Mouse (Mus musculus) NIH3T3 (cell line): ENCODE measurements around the gene Avil.

Experiments
- DNase-seq: peaks from one replicate; pipeline ENCODE4 v3.0.0-alpha.2; 2012; ENCODE audit warnings: low read depth

The Avil gene

GRCm38 (mm10) chr10:126980933-126981530 lies 19.5 kb upstream of the Avil start:
- DNase-seq = peak; percentile 33

DNA sequence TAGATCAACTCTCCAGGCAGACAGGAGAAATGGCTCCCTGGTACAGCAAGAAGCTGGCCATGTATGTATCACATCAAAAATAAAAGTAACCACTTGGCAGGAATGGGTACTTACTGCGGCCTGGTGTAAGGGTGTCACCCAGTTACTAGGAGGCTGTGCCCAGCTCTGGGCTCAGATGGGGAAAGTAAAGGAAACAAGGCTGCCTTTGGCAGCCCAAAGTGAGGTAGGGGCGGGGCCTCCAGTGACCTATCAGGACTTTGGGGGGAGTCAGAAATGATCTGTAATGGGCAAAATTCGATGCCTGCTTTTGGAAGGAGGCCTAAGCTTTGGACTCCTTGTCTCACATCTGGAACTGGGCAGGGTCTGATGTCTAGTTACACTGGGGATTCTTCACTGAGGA lies 18.8 kb upstream of the Avil start:
- peak; percentile 73 for DNase-seq

GRCm38 (mm10) chr10:126983193-126983725 lies 17.2 kb upstream of the Avil start:
- DNase-seq = no peak

GRCm38 (mm10) chr10:126984189-126985004 lies 16.1 kb upstream of the Avil start:
- peak; percentile 54 for DNase-seq

- no peak for DNase-seq
Observed at GRCm38 (mm10) chr10:126985127-126985526, 15.4 kb upstream of the Avil start.

GRCm38 (mm10) chr10:126985579-126985978 lies 14.9 kb upstream of the Avil start:
- no peak for DNase-seq

DNA sequence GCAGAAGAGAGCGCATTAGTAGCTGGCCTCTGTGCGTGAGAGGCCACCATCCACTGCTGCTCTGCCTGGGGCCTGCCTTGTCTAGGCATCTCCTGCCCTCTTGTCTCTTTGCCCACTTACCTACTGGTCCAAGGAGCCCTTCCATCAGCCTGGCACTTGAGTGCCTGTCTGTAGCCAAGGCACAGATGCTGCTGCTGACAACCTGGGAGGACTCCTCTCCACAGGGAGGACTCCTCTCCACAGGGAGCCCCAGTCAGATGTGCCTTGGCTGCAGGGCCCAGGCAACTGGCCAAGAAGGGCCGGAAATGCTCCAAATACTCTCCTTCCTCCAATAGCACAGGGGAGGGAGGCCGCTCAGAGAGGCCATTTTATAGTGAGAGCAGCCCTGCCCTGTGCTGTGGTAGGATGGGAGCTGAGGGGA lies 14.0 kb upstream of the Avil start:
- DNase-seq = peak; percentile 75

DNA sequence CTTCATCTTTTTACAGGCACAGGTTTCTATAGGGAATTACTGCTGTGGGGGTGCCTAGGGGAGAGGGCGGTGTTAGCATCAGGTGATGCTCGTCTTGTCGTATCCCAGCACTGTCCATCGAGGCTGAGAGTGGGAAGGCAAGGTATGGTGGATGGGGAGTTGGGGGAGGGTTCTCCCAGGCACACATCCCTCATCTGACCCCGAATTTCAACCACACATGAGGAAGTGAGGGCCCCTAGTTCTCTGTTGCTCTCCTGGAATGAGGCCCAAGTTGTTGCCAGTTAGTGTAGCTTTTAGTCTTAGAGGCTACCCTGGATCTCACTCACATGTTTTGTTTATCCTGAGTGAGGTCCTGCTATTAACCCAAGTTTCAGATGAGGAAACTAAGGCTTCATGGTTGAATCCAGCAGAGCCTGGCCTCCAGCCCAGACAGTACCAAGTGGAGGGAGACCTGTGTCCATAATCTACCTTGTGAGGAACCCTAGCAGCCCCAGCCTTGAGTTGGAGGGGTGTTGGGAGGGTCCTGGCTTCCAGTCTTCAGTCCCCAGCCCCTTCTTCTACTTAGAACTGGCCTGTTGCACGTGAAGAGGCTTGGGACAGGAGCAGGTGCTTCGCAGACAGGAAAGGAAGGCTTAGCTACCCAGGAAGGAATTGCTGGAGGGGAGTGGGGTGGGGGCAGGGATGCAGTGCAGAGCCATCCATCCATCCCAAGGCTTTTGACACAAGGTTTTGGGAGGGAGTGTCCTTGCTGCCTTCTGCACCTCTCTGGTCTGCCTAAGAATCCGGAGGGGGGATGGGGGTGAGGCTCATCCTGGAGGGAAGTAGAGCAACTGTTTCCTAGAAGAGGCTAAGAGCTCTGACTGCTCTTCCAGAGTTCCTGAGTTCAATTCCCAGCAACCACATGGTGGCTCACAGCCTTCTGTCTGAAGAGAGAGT lies 13.1 kb upstream of the Avil start:
- no peak for DNase-seq

DNA sequence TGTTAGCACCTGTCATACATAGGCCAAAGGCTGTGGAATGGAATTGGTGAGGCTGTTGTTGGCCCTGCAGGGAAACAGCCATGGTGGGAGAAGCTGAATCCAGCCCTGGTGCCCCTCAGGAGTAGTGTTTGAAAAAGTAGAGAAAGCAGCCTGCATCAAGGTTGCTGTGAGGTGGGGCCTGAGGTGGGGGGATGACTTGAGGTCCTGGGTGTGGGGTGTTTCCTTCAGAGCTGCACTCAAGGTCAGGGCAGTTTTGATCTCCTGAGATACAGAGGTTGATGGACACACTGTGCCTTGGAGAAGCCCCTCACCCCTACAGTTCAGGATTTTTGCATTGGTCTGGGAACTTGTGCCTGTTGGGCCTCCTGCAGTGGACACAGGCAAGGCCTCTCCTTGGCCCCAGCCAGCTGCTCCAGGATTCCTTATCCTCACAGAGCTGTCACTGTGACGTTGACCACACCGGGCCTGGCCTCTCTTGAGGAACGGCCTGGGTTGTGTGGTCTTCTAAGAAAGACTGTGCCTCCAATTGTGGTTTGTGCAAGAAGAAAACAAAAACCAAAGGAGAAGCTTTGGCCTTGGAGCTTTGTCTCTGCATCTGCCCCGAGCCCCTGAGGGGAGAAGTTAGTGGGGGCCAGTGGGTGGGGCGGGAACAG lies 11.9 kb upstream of the Avil start:
- no peak for DNase-seq

GRCm38 (mm10) chr10:126990313-126991056 lies 10.0 kb upstream of the Avil start:
- peak; percentile 89 for DNase-seq

DNA sequence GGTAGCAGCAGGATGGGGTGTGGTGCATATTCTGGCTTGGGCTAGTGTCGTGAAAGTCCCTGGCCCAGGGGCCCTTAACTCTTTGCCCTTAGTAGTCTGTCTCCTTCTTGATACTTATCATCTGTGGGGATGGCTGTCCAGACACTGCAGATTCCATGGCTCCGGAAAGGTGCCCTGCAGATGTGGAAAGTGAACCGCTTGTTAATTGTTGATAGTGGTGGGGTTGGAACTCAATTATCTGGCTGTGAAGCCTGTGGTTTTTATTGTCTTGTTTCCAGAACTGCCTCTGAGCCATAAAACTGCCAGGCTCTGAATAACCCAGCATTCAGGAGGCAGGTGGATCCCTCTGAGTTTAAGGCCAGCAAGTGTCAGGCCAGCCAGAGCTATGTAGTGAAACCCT lies 8.8 kb upstream of the Avil start:
- DNase-seq = no peak

DNA sequence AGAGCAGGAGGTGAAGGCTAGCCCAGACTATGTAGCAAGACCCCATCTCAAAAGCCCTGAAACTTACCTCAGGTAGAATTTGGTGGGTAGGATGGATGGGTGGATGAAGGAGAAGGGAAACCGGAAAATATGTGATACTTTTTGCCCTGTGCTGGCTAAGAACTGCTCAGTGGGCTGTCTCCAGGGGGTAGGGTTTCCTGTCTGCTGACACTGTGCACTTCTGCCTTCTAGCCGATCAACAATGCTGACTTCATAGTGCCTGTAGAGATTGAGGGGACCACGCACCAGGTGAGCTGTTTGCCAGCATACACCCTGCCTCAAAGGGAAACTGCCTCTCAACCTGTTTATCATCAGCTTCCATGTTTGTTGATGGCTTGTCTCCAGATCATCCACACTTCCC lies 6.9 kb upstream of the Avil start:
- no peak for DNase-seq

- DNase-seq = peak; percentile 53
Observed at GRCm38 (mm10) chr10:126997340-126998113, 3.0 kb upstream of the Avil start.

DNA sequence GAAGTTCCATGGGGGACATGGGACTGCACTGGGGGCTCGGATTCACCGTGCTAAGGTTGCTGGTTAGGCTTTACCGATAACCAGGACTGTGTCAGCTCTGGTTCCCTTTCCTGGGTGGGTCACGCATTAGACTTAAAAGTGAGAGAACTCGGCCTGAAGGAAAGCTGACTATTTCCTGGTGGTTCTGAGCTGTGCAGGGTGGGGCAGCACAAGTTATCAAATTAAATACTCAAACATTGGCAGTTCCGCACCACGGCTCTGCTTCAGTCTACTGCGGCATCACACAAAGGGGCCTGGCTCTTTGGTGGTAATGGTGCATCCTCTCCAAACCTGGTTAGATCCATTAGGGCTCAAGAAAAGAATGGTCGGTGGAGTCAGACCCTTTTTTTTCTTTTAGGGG lies 788 bp downstream of the Avil start:
- DNase-seq = no peak

DNA sequence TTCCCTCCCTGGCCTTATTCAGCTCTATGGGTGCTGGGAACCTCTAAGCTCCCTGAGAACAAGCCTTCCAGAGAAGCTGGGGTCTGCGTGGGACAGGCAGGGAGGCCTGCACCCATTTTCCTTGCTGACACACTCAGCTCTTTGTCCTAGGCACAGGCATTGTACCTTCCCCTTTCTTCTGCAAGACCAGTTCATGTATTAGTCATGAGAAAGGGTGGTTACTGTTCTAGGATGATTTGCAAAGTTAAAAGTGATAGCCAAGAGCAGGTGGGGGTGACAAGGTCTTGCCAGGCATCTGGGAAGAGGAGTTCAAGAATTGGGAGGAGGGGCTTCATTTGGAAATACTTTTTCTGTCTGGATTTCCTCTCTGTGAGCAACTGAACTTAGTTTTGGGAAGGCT lies 1.5 kb downstream of the Avil start:
- no peak for DNase-seq

GRCm38 (mm10) chr10:127002765-127003164 lies 2.3 kb downstream of the Avil start:
- DNase-seq = no peak

DNA sequence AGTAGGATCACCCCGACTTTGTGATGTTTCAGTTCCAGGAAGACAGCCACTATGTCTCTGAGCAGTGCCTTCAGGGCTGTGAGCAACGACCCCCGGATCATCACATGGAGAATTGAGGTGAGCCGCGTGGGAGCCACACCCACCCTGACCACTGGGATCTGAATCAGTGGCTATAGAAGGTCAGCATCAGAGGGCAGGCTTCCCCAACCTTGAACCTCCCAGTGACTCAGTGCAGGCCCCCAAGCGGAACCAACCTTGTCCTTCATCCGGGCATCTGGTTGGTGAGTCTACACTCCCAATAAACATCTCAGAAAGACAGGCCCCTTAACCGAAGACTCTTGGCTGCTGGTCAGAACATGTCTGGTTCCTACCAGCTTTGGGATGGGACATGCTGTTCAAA lies 2.8 kb downstream of the Avil start:
- DNase-seq = no peak

DNA sequence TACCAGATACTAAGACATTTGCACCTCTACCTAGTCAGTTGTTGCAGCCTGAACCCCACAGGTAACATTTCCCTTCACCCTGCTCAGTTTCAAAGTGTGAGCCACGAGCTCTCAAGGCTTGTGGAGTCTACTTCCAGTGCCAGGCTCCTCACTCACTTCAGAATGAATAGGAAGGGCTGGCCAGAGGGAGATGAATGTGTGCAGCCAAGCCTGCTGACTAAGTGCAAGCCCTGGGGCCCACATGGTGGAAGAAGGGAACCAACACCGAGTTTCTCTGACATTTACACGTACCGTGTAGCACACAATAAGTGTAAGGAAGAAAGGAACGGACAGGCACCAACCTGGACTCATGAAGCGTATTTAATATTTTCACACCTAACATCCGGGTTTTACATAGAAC lies 3.3 kb downstream of the Avil start:
- DNase-seq = peak; percentile 53

DNA sequence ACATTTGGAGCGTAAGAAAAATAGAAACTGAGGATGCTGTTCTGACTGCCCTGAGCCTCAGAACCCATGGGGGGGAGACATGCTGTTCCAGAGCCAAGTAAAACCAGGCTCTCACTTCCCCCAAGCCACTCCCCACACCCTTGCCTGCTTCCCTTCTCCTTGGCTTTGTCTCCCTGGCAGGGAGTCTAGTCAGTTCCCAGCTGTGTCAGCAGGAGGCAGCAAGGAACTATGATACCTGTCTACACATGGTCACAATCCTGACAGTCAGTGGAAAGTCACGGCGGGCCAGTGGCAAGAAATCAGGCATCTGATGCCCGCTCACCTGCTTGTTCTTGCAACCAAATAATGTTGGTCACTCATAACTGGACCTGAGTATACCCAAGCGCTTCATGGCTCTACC lies 16.0 kb downstream of the Avil start:
- DNase-seq = peak; percentile 57

DNA sequence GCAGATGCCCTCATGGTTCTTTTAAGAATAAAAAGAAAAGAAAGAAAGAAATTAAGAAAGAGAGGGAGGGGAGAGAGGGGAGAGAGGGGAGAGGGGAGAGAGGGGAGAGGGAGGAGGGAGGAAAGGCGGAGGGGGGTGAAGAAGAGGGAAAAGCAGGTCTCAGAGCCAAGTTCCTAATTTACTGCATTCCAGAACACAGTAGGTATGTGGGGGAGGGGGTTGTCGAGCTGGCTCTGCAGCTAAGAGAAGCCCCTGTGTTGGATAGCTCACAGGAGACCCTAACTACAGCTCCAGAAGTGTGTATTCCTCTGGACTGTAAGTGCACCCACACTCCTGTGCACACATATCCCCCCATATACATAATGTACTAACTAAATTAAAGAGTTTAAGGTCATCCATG lies 16.6 kb downstream of the Avil start:
- no peak for DNase-seq
